Mouse (Mus musculus): ENCODE data around the gene Zfp157.

GRCm38 (mm10) chr5:138473601-138474000 is 32.3 kb downstream of the Zfp157 start:
- TF ChIP-seq MAFK (IDR thresholded peaks at IDR 0.05; ENCODE audit: insufficient read depth, low read depth, low read length): no peak
- TF ChIP-seq ZC3H11A (IDR thresholded peaks at IDR 0.05; ENCODE audit: borderline replicate concordance, low read depth, low read length): peak; percentile 77; the same call in 1 of the 2 replicates
- no peak for TF ChIP-seq CHD2 (IDR thresholded peaks at IDR 0.05; ENCODE audit: low read depth, low read length)

All from ES-E14 (cell line).